Mouse (Mus musculus) neural tube, embryonic 13.5 days (tissue): Measurements from ENCODE around the gene Lrrc45. TPM values are rescaled to one million over a fixed set of nuclear protein-coding genes. Genes with fewer than 3 reads are reported as not detected.
"Not testable (repeated sequence)": the region's sequence is repeated elsewhere in the genome, so short reads cannot be mapped to it uniquely, and the experiment has no call there.

Experiments used
- ATAC-seq: fragments of 200-750 bp; cut with Nextera tagmentation; 2 replicates; pipeline ENCODE4 v1.8.0; 2017; ENCODE audit warnings: low read depth, mild to moderate bottlenecking, moderate TSS enrichment, moderate library complexity
- H3K27ac ChIP-seq: fragments of 300-500 bp; sonication (generic); replicated peaks from 2 replicates; pipeline ENCODE4 v1.5.1; 2015; ENCODE audit warnings: moderate library complexity, mild to moderate bottlenecking, inconsistent platforms
- H3K27me3 ChIP-seq: fragments of 300-500 bp; sonication (generic); 2 replicates; pipeline ENCODE4 v1.6.1; 2015; ENCODE audit warnings: mild to moderate bottlenecking, inconsistent platforms
- H3K36me3 ChIP-seq: fragments of 300-500 bp; sonication (generic); 2 replicates; pipeline ENCODE4 v1.6.1; 2015; ENCODE audit warnings: mild to moderate bottlenecking, inconsistent platforms
- H3K4me1 ChIP-seq: fragments of 300-500 bp; sonication (generic); replicated peaks from 2 replicates; pipeline ENCODE4 v1.6.1; 2015; ENCODE audit warnings: inconsistent platforms
- H3K4me2 ChIP-seq: fragments of 300-500 bp; sonication (generic); 2 replicates; pipeline ENCODE4 v1.6.1; 2015; ENCODE audit warnings: inconsistent platforms, mild to moderate bottlenecking, moderate library complexity
- H3K4me3 ChIP-seq: fragments of 300-500 bp; sonication (generic); 2 replicates; pipeline ENCODE4 v1.5.1; 2015; ENCODE audit warnings: mild to moderate bottlenecking, inconsistent platforms
- H3K9ac ChIP-seq: fragments of 300-500 bp; sonication (generic); 2 replicates; pipeline ENCODE4 v1.6.1; 2015; ENCODE audit warnings: moderate library complexity, mild to moderate bottlenecking, inconsistent platforms
- H3K9me3 ChIP-seq: fragments of 300-500 bp; sonication (generic); 2 replicates; pipeline ENCODE4 v1.6.1; 2016; ENCODE audit warnings: inconsistent platforms
- WGBS: fragments of 180-500 bp; shearing (Covaris S2); methylation state at CpG from one replicate; pipeline ENCODE4 v1.1.7; 2015; 5-methylcytosine and 5-hydroxymethylcytosine counted together
- polyA plus RNA-seq: library from polyadenylated mRNA; unstranded; fragments of >200 nt; fragmentation: Nextera tagmentation; extraction: Ambion mirVana; gene quantifications from 2 replicates; pipeline ENCODE4 v1.2.1, GENCODE M21; 2015

Lrrc45 gene
- 64.4 and 66.0 TPM in 2 replicates for polyA plus RNA-seq

GRCm38 (mm10) chr11:120713580-120714518 lies at the start of gene Lrrc45, which contains the start of gene Cenpx:
Gene Lrrc45 (plus strand): TSS chr11:120713925.
Gene Cenpx (minus strand): TSS chr11:120713738.
- peak within 1 kb of the TSS; percentile 84 for H3K9ac ChIP-seq
- peak within 1 kb of the TSS; percentile 83 for H3K27ac ChIP-seq
- H3K27me3 ChIP-seq: no peaks in the 10 kb centered on the region
- H3K4me3 ChIP-seq: peak within 1 kb of the TSS; percentile 51
- H3K4me2 ChIP-seq: peak within 1 kb of the TSS; percentile 99
- no peaks in the 10 kb centered on the region for H3K9me3 ChIP-seq
- peaks cover 62% of the 10 kb centered on the region for H3K36me3 ChIP-seq
- H3K4me1 ChIP-seq: peaks cover 32% of the 10 kb centered on the region
- ATAC-seq: peak; percentile 97
- WGBS: 1% methylated on average over 53 of the region's 53 CpGs

DNA sequence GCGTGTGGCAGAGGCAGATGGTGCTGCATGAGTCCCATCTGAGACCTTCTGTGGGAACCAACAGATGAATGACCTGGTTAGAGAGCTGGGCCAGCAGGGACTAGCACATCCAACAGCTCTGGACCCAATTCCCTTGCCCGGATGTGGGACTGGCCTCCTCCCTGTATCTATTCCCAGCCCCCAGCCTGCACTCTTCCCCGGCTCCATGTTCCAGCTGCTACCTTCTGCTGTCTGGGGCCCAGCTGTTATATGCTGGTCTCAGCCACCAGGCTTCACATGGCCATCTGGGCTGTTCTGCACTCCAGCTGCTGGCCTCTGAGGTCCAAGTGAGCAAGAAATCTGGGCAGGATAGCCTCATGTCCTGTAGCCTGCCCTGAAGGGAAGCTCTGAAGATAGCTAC lies 48.3 kb upstream of the Lrrc45 start:
- no peak overlapping the region for H3K4me3 ChIP-seq
- peaks cover 40% of the 10 kb centered on the region for H3K27me3 ChIP-seq
- H3K4me1 ChIP-seq: peaks cover 23% of the 10 kb centered on the region
- H3K9ac ChIP-seq: no peak overlapping the region
- no peak for ATAC-seq
- H3K4me2 ChIP-seq: no peak overlapping the region
- H3K36me3 ChIP-seq: no peaks in the 10 kb centered on the region
- no peaks in the 10 kb centered on the region for H3K9me3 ChIP-seq
- H3K27ac ChIP-seq: no peak overlapping the region
- 60% methylated on average over 3 of the region's 3 CpGs for WGBS

GRCm38 (mm10) chr11:120666617-120667016 lies 47.1 kb upstream of the Lrrc45 start:
- H3K9me3 ChIP-seq: no peaks in the 10 kb centered on the region
- H3K27ac ChIP-seq: no peak overlapping the region
- no peaks in the 10 kb centered on the region for H3K36me3 ChIP-seq
- 7% methylated on average over 3 of the region's 3 CpGs for WGBS
- no peak for ATAC-seq
- H3K4me2 ChIP-seq: no peak overlapping the region
- no peak overlapping the region for H3K4me3 ChIP-seq
- H3K4me1 ChIP-seq: peaks cover 13% of the 10 kb centered on the region
- H3K27me3 ChIP-seq: peaks cover 28% of the 10 kb centered on the region
- H3K9ac ChIP-seq: no peak overlapping the region

GRCm38 (mm10) chr11:120672687-120673593 lies 40.8 kb upstream of the Lrrc45 start, which contains the start of gene Aspscr1:
Gene Aspscr1 (plus strand): TSS chr11:120672973.
- H3K9me3 ChIP-seq: no peaks in the 10 kb centered on the region
- H3K4me2 ChIP-seq: peak within 1 kb of the TSS; percentile 94
- WGBS: under 1% methylated on average over 83 of the region's 83 CpGs
- peaks cover 23% of the 10 kb centered on the region for H3K4me1 ChIP-seq
- peak within 1 kb of the TSS; percentile 87 for H3K9ac ChIP-seq
- peaks cover 22% of the 10 kb centered on the region for H3K36me3 ChIP-seq
- no peaks in the 10 kb centered on the region for H3K27me3 ChIP-seq
- peak; percentile 98 for ATAC-seq
- H3K4me3 ChIP-seq: peak within 1 kb of the TSS; percentile 71
- peak within 1 kb of the TSS; percentile 94 for H3K27ac ChIP-seq

DNA sequence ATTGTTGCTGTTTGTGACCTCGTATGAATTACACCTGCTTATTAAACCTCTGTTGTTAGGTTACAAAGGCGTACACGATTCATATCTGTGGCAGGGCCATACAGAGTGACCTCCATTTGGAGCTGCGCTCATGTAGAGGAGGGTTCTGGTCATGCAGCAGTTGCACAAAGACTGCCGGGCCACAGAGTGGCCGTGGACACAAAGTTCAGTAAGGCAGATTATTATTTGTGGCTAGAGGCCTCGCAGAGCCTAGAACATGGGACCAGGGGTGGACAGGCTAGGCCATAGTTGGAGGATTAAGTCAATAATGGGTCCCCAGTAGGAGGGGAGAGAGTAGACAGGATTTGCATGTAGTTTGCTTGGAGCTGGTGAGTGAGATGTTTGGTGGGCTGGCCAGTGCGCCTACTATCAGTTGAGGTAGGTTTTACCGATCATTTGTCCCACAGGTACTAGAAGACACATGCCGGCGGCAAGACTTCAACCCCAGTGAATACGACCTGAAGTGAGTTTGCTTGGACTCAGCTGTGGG lies 40.1 kb upstream of the Lrrc45 start:
- Histone ChIP-seq H3K4me1 (peaks cover 23% of the 10 kb centered on the region), H3K27ac (peak overlapping the region; percentile 94), H3K4me3 (peak overlapping the region; percentile 71), H3K27me3 (no peaks in the 10 kb centered on the region), H3K36me3 (peaks cover 29% of the 10 kb centered on the region), H3K9me3 (no peaks in the 10 kb centered on the region), H3K4me2 (peak overlapping the region; percentile 94), H3K9ac (peak overlapping the region; percentile 87)
- 41% methylated on average over 12 of the region's 12 CpGs for WGBS
- peak; percentile 38 for ATAC-seq

- H3K27me3 ChIP-seq, H3K27ac ChIP-seq, H3K4me3 ChIP-seq, H3K9me3 ChIP-seq, H3K9ac ChIP-seq, H3K4me2 ChIP-seq, ATAC-seq: not testable (repeated sequence)
- Histone ChIP-seq H3K4me1 (peaks cover 23% of the 10 kb centered on the region), H3K36me3 (peaks cover 51% of the 10 kb centered on the region)
- 86% methylated on average over 4 of the region's 5 CpGs for WGBS
Measured at GRCm38 (mm10) chr11:120675875-120676274, 37.9 kb upstream of the Lrrc45 start.

GRCm38 (mm10) chr11:120676951-120677350 lies 36.8 kb upstream of the Lrrc45 start:
- Histone ChIP-seq H3K4me3 (no peak overlapping the region), H3K4me2 (no peak overlapping the region), H3K27ac (no peak overlapping the region), H3K4me1 (peaks cover 23% of the 10 kb centered on the region), H3K36me3 (peaks cover 60% of the 10 kb centered on the region), H3K27me3 (no peaks in the 10 kb centered on the region), H3K9me3 (no peaks in the 10 kb centered on the region), H3K9ac (no peak overlapping the region)
- WGBS: 92% methylated on average over 4 of the region's 4 CpGs
- ATAC-seq: no peak

- Histone ChIP-seq H3K27ac (no peak overlapping the region), H3K4me1 (peaks cover 7% of the 10 kb centered on the region), H3K36me3 (peaks cover 77% of the 10 kb centered on the region), H3K4me2 (no peak overlapping the region), H3K9ac (no peak overlapping the region), H3K4me3 (no peak overlapping the region), H3K27me3 (no peaks in the 10 kb centered on the region), H3K9me3 (no peaks in the 10 kb centered on the region)
- 88% methylated on average over 3 of the region's 3 CpGs for WGBS
- no peak for ATAC-seq
Measured at GRCm38 (mm10) chr11:120679909-120680308, 33.8 kb upstream of the Lrrc45 start.

- WGBS: 96% methylated on average over 5 of the region's 5 CpGs
Measured at GRCm38 (mm10) chr11:120682683-120683082, 31.0 kb upstream of the Lrrc45 start.

DNA sequence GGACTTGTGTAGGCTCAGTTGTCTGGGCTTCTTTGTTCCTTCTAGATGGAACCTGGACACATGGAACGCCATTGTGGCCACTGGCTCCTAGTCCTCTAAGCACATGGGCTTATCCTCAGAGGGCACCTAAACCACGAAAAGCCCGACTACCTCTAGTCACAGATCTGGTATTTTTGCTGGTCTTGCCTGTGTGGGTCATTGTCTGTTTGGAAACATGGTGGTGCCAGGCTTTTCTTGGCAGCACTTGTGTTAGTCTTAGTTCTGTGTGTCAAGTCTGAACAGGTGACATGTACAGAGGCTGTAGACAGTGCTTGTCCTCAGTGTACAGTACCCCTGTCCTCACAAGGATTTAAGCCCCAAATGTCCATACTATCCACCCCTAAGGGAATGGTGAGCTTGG lies 30.2 kb upstream of the Lrrc45 start:
- Histone ChIP-seq H3K36me3 (peaks cover 79% of the 10 kb centered on the region), H3K27ac (no peak overlapping the region), H3K9me3 (no peaks in the 10 kb centered on the region), H3K27me3 (no peaks in the 10 kb centered on the region), H3K4me3 (no peak overlapping the region), H3K4me2 (no peak overlapping the region), H3K9ac (no peak overlapping the region), H3K4me1 (no peaks in the 10 kb centered on the region; the same call in 1 of the 2 replicates)
- ATAC-seq: no peak
- WGBS: 92% methylated on average over 3 of the region's 3 CpGs

More at GRCm38 (mm10) chr11:120682683-120683082, 31.0 kb upstream of the Lrrc45 start:
- no peak for ATAC-seq
- no peak overlapping the region for H3K4me2 ChIP-seq
- peaks cover 79% of the 10 kb centered on the region for H3K36me3 ChIP-seq
- H3K27ac ChIP-seq: no peak overlapping the region
- no peaks in the 10 kb centered on the region for H3K9me3 ChIP-seq
- no peaks in the 10 kb centered on the region for H3K27me3 ChIP-seq
- no peak overlapping the region for H3K4me3 ChIP-seq
- no peak overlapping the region; the same call in 1 of the 2 replicates for H3K9ac ChIP-seq
- H3K4me1 ChIP-seq: no peaks in the 10 kb centered on the region; the same call in 1 of the 2 replicates

GRCm38 (mm10) chr11:120684086-120684485 lies 29.6 kb upstream of the Lrrc45 start:
- H3K27me3 ChIP-seq: no peaks in the 10 kb centered on the region
- H3K4me1 ChIP-seq: no peaks in the 10 kb centered on the region; the same call in 1 of the 2 replicates
- 90% methylated on average over 2 of the region's 2 CpGs for WGBS
- H3K4me2 ChIP-seq: no peak overlapping the region
- H3K36me3 ChIP-seq: peaks cover 79% of the 10 kb centered on the region
- no peak for ATAC-seq
- no peaks in the 10 kb centered on the region for H3K9me3 ChIP-seq
- no peak overlapping the region for H3K4me3 ChIP-seq
- H3K9ac ChIP-seq: no peak overlapping the region
- H3K27ac ChIP-seq: no peak overlapping the region
